Mouse (Mus musculus) forebrain, embryonic 14.5 days (tissue): ENCODE data around the gene Rsbn1l. TPM values are rescaled to one million over a fixed set of nuclear protein-coding genes. Genes with fewer than 3 reads are reported as not detected.

Experiments
- polyA plus RNA-seq: library from polyadenylated mRNA; unstranded; fragments of >200 nt; fragmentation: Nextera tagmentation; extraction: Ambion mirVana; gene quantifications from 2 replicates; pipeline ENCODE4 v1.2.1, GENCODE M21; 2014

The Rsbn1l gene
- polyA plus RNA-seq, 1 experiment from 2014 or later = 5.3 TPM

Other genes starting within 250 kb of the Rsbn1l start
- 18.4 and 23.8 TPM in 2 replicates for gene Phtf2, start 74.3 kb downstream of the Rsbn1l start, polyA plus RNA-seq
- 67.3 and 76.2 TPM in 2 replicates for gene Tmem60, start 74.2 kb downstream of the Rsbn1l start, polyA plus RNA-seq
- gene Ptpn12, start 99.5 kb upstream of the Rsbn1l start, polyA plus RNA-seq = 31.3 and 35.5 TPM in 2 replicates
- gene Gsap, start 229.9 kb upstream of the Rsbn1l start, polyA plus RNA-seq = 7.7 and 8.8 TPM in 2 replicates